Mouse (Mus musculus) erythroblast, embryonic 14.5 days (primary cell): ENCODE data around the gene Spon1. TPM values are rescaled to one million over a fixed set of nuclear protein-coding genes. Genes with fewer than 3 reads are reported as not detected.

Experiments used
- H3K27me3 ChIP-seq: 2 replicates; pipeline ENCODE4 v1.6.1; 2012; ENCODE audit warnings: inconsistent platforms; ENCODE audit not compliant: control insufficient read depth
- H3K36me3 ChIP-seq: 2 replicates; pipeline ENCODE4 v1.6.1; 2012; ENCODE audit warnings: mild to moderate bottlenecking, inconsistent platforms; ENCODE audit not compliant: control insufficient read depth
- H3K4me1 ChIP-seq: 2 replicates; pipeline ENCODE4 v1.6.1; 2012; ENCODE audit warnings: inconsistent platforms; ENCODE audit not compliant: control insufficient read depth
- H3K4me3 ChIP-seq: replicated peaks from 2 replicates; pipeline ENCODE3; 2012; ENCODE audit warnings: moderate library complexity, mild to moderate bottlenecking, inconsistent platforms
- H3K9me3 ChIP-seq: 2 replicates; pipeline ENCODE4 v1.6.1; 2012; ENCODE audit warnings: low read length, inconsistent platforms, mixed read lengths; ENCODE audit not compliant: control insufficient read depth
- GATA1 ChIP-seq: IDR thresholded peaks from 2 replicates; pipeline ENCODE4 v1.6.1; 2012; ENCODE audit warnings: low read length, inconsistent platforms, mixed read lengths
- TAL1 ChIP-seq: IDR thresholded peaks from 3 replicates; pipeline ENCODE4 v1.6.1; 2012; ENCODE audit warnings: low read length, inconsistent platforms, mixed read lengths
- polyA plus RNA-seq: library from polyadenylated mRNA; stranded (reverse); fragments of >175 nt; gene quantifications from 2 replicates; pipeline ENCODE4 v1.2.3, GENCODE M21; 2012

Gene Spon1
- polyA plus RNA-seq, 1 experiment, result not detected

- Histone ChIP-seq H3K9me3 (no peaks in the 10 kb centered on the region; the same call in 1 of the 2 replicates), H3K4me3 (no peak overlapping the region), H3K27me3 (no peaks in the 10 kb centered on the region), H3K4me1 (peaks cover 8% of the 10 kb centered on the region), H3K36me3 (no peaks in the 10 kb centered on the region)
- no peak for TF ChIP-seq TAL1
These were observed 84.6 kb downstream of the Spon1 start for GRCm38 (mm10) chr7:113850389-113850788.

DNA sequence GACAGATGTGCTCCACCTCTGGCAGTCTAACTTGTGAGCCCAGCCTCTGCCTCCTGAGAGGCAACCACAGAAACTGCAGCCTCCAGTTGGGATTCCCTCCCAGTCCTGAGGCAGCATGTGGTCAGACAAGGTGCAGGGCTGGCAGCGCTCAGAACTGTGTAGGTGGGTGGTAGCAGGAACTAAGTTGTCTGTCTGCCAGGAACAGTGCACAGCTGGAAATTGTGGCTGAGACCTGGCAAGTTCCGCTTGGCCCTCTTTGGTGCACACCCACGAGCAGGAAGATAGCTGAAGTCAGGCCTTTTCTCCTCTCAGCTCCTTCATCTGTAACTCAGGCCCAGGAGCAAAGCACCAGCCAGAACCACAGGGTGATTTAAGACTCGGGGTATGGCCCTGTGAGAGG lies 89.6 kb downstream of the Spon1 start:
- TF ChIP-seq TAL1, result no peak
- no peak for TF ChIP-seq GATA1
- Histone ChIP-seq H3K4me3 (no peak overlapping the region), H3K9me3 (no peaks in the 10 kb centered on the region; the same call in 1 of the 2 replicates), H3K27me3 (no peaks in the 10 kb centered on the region), H3K36me3 (no peaks in the 10 kb centered on the region), H3K4me1 (no peaks in the 10 kb centered on the region)

DNA sequence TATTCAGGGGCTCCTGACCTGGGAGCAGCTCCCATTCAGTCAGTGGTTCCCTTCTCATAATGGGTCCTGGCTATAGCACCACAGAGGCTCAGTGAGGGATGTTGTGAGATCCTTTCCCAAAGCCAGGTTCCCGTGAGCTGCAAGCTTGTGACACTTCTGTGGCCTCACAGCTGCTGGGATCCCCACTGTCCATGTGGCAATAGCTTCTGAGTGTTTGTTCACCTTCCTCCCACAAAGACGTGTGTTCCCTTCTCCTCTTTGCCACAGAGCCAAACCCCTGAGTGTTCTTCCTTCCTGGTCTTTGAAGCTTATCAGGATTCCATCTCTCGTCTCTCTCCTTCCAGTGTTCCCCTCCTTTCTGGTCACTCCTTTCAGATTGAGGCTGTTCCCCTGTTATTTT lies 90.3 kb downstream of the Spon1 start:
- H3K9me3 ChIP-seq, result no peaks in the 10 kb centered on the region; the same call in 1 of the 2 replicates

GRCm38 (mm10) chr7:113859480-113859881 lies 93.7 kb downstream of the Spon1 start:
- TF ChIP-seq GATA1, result no peak
- no peak for TF ChIP-seq TAL1
- no peaks in the 10 kb centered on the region for H3K4me1 ChIP-seq
- H3K27me3 ChIP-seq, result no peaks in the 10 kb centered on the region
- no peaks in the 10 kb centered on the region; the same call in 1 of the 2 replicates for H3K9me3 ChIP-seq
- no peak overlapping the region for H3K4me3 ChIP-seq
- no peaks in the 10 kb centered on the region for H3K36me3 ChIP-seq

More for the DNA sequence above, 90.3 kb downstream of the Spon1 start:
- Histone ChIP-seq H3K4me3 (no peak overlapping the region), H3K4me1 (no peaks in the 10 kb centered on the region), H3K36me3 (no peaks in the 10 kb centered on the region), H3K27me3 (no peaks in the 10 kb centered on the region)
- TF ChIP-seq GATA1 (no peak), TAL1 (no peak)

GRCm38 (mm10) chr7:113861964-113862363 lies 96.2 kb downstream of the Spon1 start:
- Histone ChIP-seq H3K4me1 (no peaks in the 10 kb centered on the region), H3K9me3 (no peaks in the 10 kb centered on the region), H3K4me3 (no peak overlapping the region), H3K27me3 (no peaks in the 10 kb centered on the region), H3K36me3 (no peaks in the 10 kb centered on the region)
- TF ChIP-seq TAL1 (no peak), GATA1 (no peak)

GRCm38 (mm10) chr7:113872846-113873245 lies 107.0 kb downstream of the Spon1 start:
- Histone ChIP-seq H3K4me3 (no peak overlapping the region), H3K36me3 (no peaks in the 10 kb centered on the region), H3K27me3 (no peaks in the 10 kb centered on the region), H3K4me1 (no peaks in the 10 kb centered on the region), H3K9me3 (no peaks in the 10 kb centered on the region)
- TF ChIP-seq GATA1 (no peak), TAL1 (no peak)

- Histone ChIP-seq H3K4me1 (no peaks in the 10 kb centered on the region), H3K27me3 (no peaks in the 10 kb centered on the region), H3K36me3 (no peaks in the 10 kb centered on the region), H3K4me3 (no peak overlapping the region), H3K9me3 (no peaks in the 10 kb centered on the region)
- no peak for TF ChIP-seq GATA1
These were observed 111.7 kb downstream of the Spon1 start for GRCm38 (mm10) chr7:113877451-113877850.

- Histone ChIP-seq H3K4me3 (no peak overlapping the region), H3K27me3 (no peaks in the 10 kb centered on the region), H3K36me3 (no peaks in the 10 kb centered on the region), H3K4me1 (no peaks in the 10 kb centered on the region), H3K9me3 (no peaks in the 10 kb centered on the region)
- no peak for TF ChIP-seq TAL1
- TF ChIP-seq GATA1, result no peak
These were observed 112.1 kb downstream of the Spon1 start for GRCm38 (mm10) chr7:113877926-113878325.

DNA sequence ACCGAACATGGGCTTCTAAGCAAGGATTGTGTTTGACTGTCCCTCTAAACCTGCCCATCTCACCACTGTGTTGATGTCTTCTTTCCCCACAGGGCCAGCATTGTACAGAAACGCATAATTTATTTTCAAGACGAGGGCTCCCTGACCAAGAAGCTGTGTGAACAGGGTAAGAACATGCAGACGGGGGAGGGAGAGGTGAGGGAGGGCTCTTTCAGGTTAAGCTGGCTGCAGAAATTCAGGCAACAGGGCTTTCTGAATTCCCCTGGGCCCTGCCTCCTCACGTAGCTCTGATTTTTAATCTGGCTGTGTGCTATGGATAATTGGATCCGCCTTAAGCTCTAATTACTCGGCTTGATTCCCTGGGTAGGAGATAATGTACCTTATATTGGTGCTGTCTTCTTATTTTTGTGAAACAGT lies 113.3 kb downstream of the Spon1 start:
- Histone ChIP-seq H3K27me3 (no peaks in the 10 kb centered on the region), H3K4me1 (no peaks in the 10 kb centered on the region), H3K4me3 (no peak overlapping the region), H3K9me3 (no peaks in the 10 kb centered on the region), H3K36me3 (no peaks in the 10 kb centered on the region)
- TF ChIP-seq TAL1 (no peak), GATA1 (no peak)

DNA sequence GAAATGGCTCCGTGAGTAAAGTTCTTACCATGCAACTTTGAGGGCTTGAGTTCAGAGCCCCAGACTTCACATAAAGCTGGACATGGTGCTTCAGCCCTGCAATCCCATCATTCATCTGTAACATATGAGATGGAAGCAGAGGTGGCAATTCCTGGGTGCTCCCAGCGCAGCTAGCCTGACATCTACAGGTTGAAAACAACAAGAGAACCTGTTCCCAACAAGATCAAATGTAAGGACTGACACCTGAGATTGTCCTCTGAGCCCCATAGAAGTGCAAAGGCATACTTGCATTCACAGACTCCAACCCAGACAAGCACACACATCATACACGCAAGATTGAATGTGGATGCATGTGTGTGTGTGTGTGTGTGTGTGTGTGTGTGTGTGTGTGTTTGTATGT lies 114.2 kb downstream of the Spon1 start:
- Histone ChIP-seq H3K27me3 (no peaks in the 10 kb centered on the region), H3K9me3 (no peaks in the 10 kb centered on the region), H3K4me1 (no peaks in the 10 kb centered on the region), H3K4me3 (no peak overlapping the region), H3K36me3 (no peaks in the 10 kb centered on the region)
- TF ChIP-seq GATA1, result no peak
- TF ChIP-seq TAL1, result no peak
